Mouse (Mus musculus): ENCODE data around the gene Tiam1.

DNA sequence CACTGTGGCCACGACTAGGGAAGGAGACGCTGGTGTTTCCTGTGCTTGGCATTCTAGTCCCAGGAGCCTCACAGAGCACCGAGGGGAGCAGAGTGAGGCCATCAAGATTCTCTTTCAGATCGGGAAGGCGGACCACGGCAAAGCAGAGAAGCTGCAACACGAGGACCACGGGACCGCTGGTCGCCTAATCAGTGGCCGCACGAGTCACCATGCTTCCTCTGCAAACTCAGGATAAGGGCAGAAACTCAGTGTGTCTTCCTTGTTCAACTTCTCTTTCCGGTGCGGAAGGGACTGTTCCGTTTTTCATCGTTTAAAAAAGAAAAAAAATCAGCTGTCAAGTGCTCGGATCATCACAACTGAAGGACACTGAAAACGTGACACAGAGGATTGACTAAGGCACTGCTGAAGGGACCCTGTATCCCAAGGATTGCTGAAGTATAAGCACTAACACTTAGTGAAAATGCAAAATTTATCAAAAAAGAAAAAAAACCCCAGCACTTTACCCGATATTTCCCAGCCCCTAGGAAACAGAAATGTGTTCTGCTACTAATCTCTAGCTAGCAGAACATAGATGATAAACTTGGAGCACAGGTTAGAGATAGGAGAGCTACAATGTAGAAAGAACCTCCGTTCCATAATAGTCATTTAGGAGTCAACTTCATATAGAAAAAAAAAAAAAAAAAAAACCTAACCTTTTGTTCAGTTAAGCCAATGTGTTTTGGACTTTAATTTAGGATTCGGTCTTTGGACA, 99.4 kb downstream of the Tiam1 start:
- 0 out of 2 replicates have a peak, but pooled peaks have one; percentile 12 for TF ChIP-seq FLI1 (IDR thresholded peaks at IDR 0.05; ENCODE audit: low read length)
- TF ChIP-seq GATA1 (IDR thresholded peaks at IDR 0.05; ENCODE audit: borderline replicate concordance, low read length): peak; percentile 63; the same call in 1 of the 3 replicates

Measured in megakaryocyte, embryonic 14.5 days (primary cell).